Mouse (Mus musculus): ENCODE results near the gene Zfp536.

DNA sequence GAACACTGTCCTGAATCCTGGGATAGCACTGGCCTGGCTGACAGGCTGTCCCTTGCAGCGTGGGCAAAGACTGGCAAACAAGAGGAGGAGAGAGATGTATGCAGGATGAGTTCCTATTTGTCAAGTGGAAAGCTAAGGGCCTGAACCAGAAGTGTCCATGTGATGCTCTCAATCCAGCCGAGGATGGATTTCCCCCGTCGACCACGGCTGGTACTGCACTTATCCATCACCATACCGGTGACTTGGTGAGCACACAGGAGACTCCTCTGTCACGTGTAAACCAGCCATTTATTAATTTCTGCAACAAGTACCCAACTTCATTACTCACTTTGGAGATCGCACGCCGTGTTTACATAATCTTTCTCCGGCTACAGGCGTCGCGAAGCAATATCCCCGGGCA lies 224.6 kb downstream of the Zfp536 start:
- TF ChIP-seq POLR2A (IDR thresholded peaks at IDR 0.05; ENCODE audit: borderline replicate concordance, control insufficient read depth, low read depth, low read length): no peak
- TF ChIP-seq CTCF (IDR thresholded peaks at IDR 0.05; ENCODE audit: control insufficient read depth, insufficient read depth, low read length): no peak
